Mouse (Mus musculus): Measurements from ENCODE around the gene Gfral.

Gfral gene

GRCm38 (mm10) chr9:76122888-76123287 lies 90.6 kb downstream of the Gfral start:
- peak; percentile 52 for DNase-seq (ENCODE audit: low read depth)

Data from fibroblast of lung, adult 2 months (primary cell).